Comparison of ENCODE assay signal across 19 mouse cellular contexts in the genomic region with DNA sequence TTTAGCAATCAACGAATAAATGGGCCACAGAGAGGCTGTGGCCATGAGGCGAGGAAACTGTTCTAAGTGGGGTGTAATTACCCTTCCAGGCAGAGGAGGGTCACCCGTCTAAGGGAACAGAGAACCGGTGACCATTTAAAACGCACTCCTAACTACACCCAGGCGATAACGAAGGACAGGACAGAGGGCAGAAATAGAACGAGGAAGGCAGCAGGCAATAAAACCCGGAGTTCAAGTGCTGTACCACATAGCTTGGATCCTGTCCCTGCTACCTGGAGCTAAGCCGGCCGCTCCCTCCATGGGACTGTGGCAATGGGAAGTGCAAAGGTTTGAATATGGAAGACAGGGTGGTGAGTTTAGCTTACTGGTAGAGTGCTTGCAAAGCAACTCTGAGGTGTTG. TPM values are rescaled to one million over a fixed set of nuclear protein-coding genes. Genes with fewer than 3 reads are reported as not detected.
DNase-seq lines count a peak whose midpoint lies in the region; ATAC-seq and TF ChIP-seq lines count a peak whose summit lies in the region.
"Had no signal": no experiment of that assay in that cellular context is flagged by ENCODE, and none has a peak within 500 bp of the region (broad histone marks: within the 10 kb centered on the region; RNA-seq: fewer than 3 reads in every experiment).

No protein-coding gene starts in this region.

- no peak for TF ChIP-seq POLR2A in MEL (IDR thresholded peaks at IDR 0.05; ENCODE audit: control insufficient read depth in 1 of 2, insufficient read depth in 1 of 2, low read depth in 1 of 2, low read length in 2 of 2, poor library complexity in 1 of 2)

- peak overlapping the region; percentile 47; the same call in 1 of the 2 replicates for H3K9ac ChIP-seq in MEL (ENCODE audit: control insufficient read depth, low read depth, low read length, poor library complexity, severe bottlenecking)
- no peak overlapping the region for H3K9ac ChIP-seq in intestine, embryonic 14.5 days (ENCODE audit: low read length)
- H3K9ac ChIP-seq: stomach, embryonic 15.5 days had no signal

- TF ChIP-seq CTCF in MEL (IDR thresholded peaks at IDR 0.05 in 2 of 3, conservative IDR thresholded peaks at IDR 0.05 in 1 of 3; ENCODE audit: control insufficient read depth in 1 of 3, insufficient read depth in 1 of 3, low read depth in 2 of 3, low read length in 3 of 3, poor library complexity in 1 of 3, severe bottlenecking in 1 of 3) = no peak

- peaks cover 0 to 23% of the 10 kb centered on the region in 2 experiments; a peak in 2 of 4 replicates for H3K36me3 ChIP-seq in MEL (ENCODE audit: control insufficient read depth in 1 of 2, insufficient read depth in 2 of 2, low read length in 2 of 2)
- H3K36me3 ChIP-seq in intestine, embryonic 14.5 days (ENCODE audit: control insufficient read depth, insufficient read depth, low read length) = no peaks in the 10 kb centered on the region
- H3K36me3 ChIP-seq: stomach, embryonic 15.5 days had no signal

- peak; percentile 5 to 12 for DNase-seq in heart, adult 9 months (ENCODE audit: low spot score in 2 of 2)
- DNase-seq in heart, postnatal 25 days (ENCODE audit: low spot score) = no peak
- DNase-seq in MEL (ENCODE audit: low read depth, low spot score) = no peak
- DNase-seq in intestine, embryonic 14.5 days (ENCODE audit: low spot score) = peak; percentile 61
- no peak for DNase-seq in spleen, postnatal 4 days (ENCODE audit: low spot score in 2 of 2)
- DNase-seq in right cerebral cortex, postnatal 36 days (ENCODE audit: low spot score in 2 of 2) = no peak
- DNase-seq: adrenal gland, adult 2 months; cerebellum, adult 2 months; gastrocnemius, postnatal 10 days; kidney, adult 2 months; kidney, postnatal 36 days; lung, postnatal 36 days; right cerebral cortex, postnatal 4 days; thymus, postnatal 25 days had no signal

- H3K79me2 ChIP-seq in MEL (ENCODE audit: control insufficient read depth, insufficient read depth, low read length, poor library complexity) = no peaks in the 10 kb centered on the region

- peak overlapping the region; percentile 43 for H3K27ac ChIP-seq in MEL (ENCODE audit: control insufficient read depth, low read depth, low read length)
- no peak overlapping the region for H3K27ac ChIP-seq in intestine, embryonic 14.5 days (ENCODE audit: low read depth)
- H3K27ac ChIP-seq: stomach, embryonic 15.5 days had no signal

- H3K4me1 ChIP-seq in MEL (ENCODE audit: control insufficient read depth in 1 of 2, insufficient read depth in 2 of 2, low read length in 2 of 2) = peaks cover 22 to 35% of the 10 kb centered on the region in 2 experiments
- H3K4me1 ChIP-seq in intestine, embryonic 14.5 days (replicated peaks; ENCODE audit: control insufficient read depth, insufficient read depth, low read length) = peaks cover 4% of the 10 kb centered on the region; the same call in 1 of the 2 replicates
- H3K4me1 ChIP-seq: stomach, embryonic 15.5 days had no signal

- H3K4me3 ChIP-seq in MEL (ENCODE audit: control insufficient read depth in 1 of 2, insufficient read depth in 1 of 2, low read depth in 2 of 2, low read length in 2 of 2) = no peak overlapping the region
- no peak overlapping the region for H3K4me3 ChIP-seq in intestine, embryonic 14.5 days (ENCODE audit: low read depth, low read length)
- H3K4me3 ChIP-seq: stomach, embryonic 15.5 days had no signal

- no peak for ATAC-seq in intestine, embryonic 14.5 days (replicated peaks; ENCODE audit: low FRiP score, low TSS enrichment, low read depth)
- peak; percentile 26; the same call in 1 of the 2 replicates for ATAC-seq in megakaryocyte, adult 5-6 weeks (ENCODE audit: poor library complexity, severe bottlenecking)
- no peak for ATAC-seq in frontal cortex, adult (ENCODE audit: low TSS enrichment)
- ATAC-seq: forebrain, embryonic 16.5 days; midbrain, embryonic 16.5 days had no signal

- WGBS in intestine, embryonic 14.5 days = 20% methylated on average over 11 of the region's 11 CpGs

- peak overlapping the region; percentile 25 for H3K4me2 ChIP-seq in intestine, embryonic 14.5 days (ENCODE audit: low read length)
- H3K4me2 ChIP-seq: stomach, embryonic 15.5 days had no signal

- no peaks in the 10 kb centered on the region for H3K9me3 ChIP-seq in MEL (replicated peaks; ENCODE audit: insufficient read depth, low read length)
- no peaks in the 10 kb centered on the region for H3K9me3 ChIP-seq in intestine, embryonic 14.5 days (ENCODE audit: control insufficient read depth, low read length)
- H3K9me3 ChIP-seq: stomach, embryonic 15.5 days had no signal

- H3K27me3 ChIP-seq in MEL (ENCODE audit: control insufficient read depth in 1 of 2, insufficient read depth in 2 of 2, low read length in 2 of 2) = no peaks in the 10 kb centered on the region
- no peaks in the 10 kb centered on the region for H3K27me3 ChIP-seq in intestine, embryonic 14.5 days (replicated peaks; ENCODE audit: control insufficient read depth, insufficient read depth, low read length)
- H3K27me3 ChIP-seq: stomach, embryonic 15.5 days had no signal

- intact Hi-C loops in heart, postnatal 25 days (cut with DNase I) = loop anchor here (10.0 kb wide), 1 partner anchor 274 kb away; no protein-coding TSS in a partner anchor

- no peak for TF ChIP-seq EP300 in MEL (IDR thresholded peaks at IDR 0.05; ENCODE audit: low read depth in 1 of 2, low read length in 2 of 2)

- no peak for TF ChIP-seq RAD21 in MEL (IDR thresholded peaks at IDR 0.05; ENCODE audit: low read depth, low read length)

TF ChIP-seq in MEL, 35 proteins besides CTCF, POLR2A, EP300 and RAD21:
- no peak for TF ChIP-seq MXI1 (IDR thresholded peaks at IDR 0.05; ENCODE audit: low read depth, low read length)
- no peak for TF ChIP-seq TBP (IDR thresholded peaks at IDR 0.05; ENCODE audit: low read depth, low read length)
- no peak for TF ChIP-seq KAT2A (conservative IDR thresholded peaks at IDR 0.05; ENCODE audit: low read depth, low read length)
- no peak for TF ChIP-seq MAX (IDR thresholded peaks at IDR 0.05; ENCODE audit: low read length)
- TF ChIP-seq RCOR1 (IDR thresholded peaks at IDR 0.05; ENCODE audit: low read depth, low read length) = no peak
- no peak for TF ChIP-seq E2F4 (IDR thresholded peaks at IDR 0.05; ENCODE audit: borderline replicate concordance, low read depth, low read length)
- no peak for TF ChIP-seq ZKSCAN1 (IDR thresholded peaks at IDR 0.05; ENCODE audit: low read depth, low read length)
- no peak for TF ChIP-seq ZMIZ1 (IDR thresholded peaks at IDR 0.05; ENCODE audit: low read depth, low read length)
- no peak for TF ChIP-seq NRF1 (IDR thresholded peaks at IDR 0.05; ENCODE audit: insufficient read depth, low read depth, low read length, poor library complexity, severe bottlenecking)
- TF ChIP-seq GATA1 (IDR thresholded peaks at IDR 0.05; ENCODE audit: low read depth, low read length) = no peak
- no peak for TF ChIP-seq JUND (IDR thresholded peaks at IDR 0.05; ENCODE audit: low read depth, low read length)
- no peak for TF ChIP-seq ZC3H11A (IDR thresholded peaks at IDR 0.05; ENCODE audit: low read depth, low read length)
- TF ChIP-seq TCF12 (IDR thresholded peaks at IDR 0.05; ENCODE audit: low read depth, low read length) = no peak
- no peak for TF ChIP-seq CHD1 (IDR thresholded peaks at IDR 0.05; ENCODE audit: low read depth, low read length)
- no peak for TF ChIP-seq MAZ (IDR thresholded peaks at IDR 0.05; ENCODE audit: low read depth, low read length)
- no peak for TF ChIP-seq NELFE (IDR thresholded peaks at IDR 0.05; ENCODE audit: low read depth, low read length)
- no peak for TF ChIP-seq SIN3A (IDR thresholded peaks at IDR 0.05; ENCODE audit: low read length)

RNA-seq across cellular contexts. Expression of a gene that starts 40.2 kb away (rescaled TPM):
- total RNA-seq in heart, postnatal 25 days (2021) = 100 to 1,000 TPM; 299 to 338 TPM
- 4.0 and 4.5 TPM in 2 replicates for total RNA-seq in MEL (2012; rRNA removed)
- 1 to 10 TPM in 1 of 2 experiments, not detected in 1; 2.7 TPM for polyA plus RNA-seq in MEL (2012; ENCODE audit: insufficient read depth in 1 of 2, insufficient read length in 2 of 2, low read depth in 1 of 2, low replicate concordance in 2 of 2, missing spikeins in 1 of 2)
- polyA plus RNA-seq in intestine, embryonic 14.5 days (2014; fragmentation: Nextera tagmentation; extraction: Ambion mirVana) = 37.0 and 45.6 TPM in 2 replicates
- 0.27 TPM in 1 of 2 replicates, not detected in the other for total RNA-seq in megakaryocyte, adult 5-6 weeks (2015)
- 0.81 TPM in 1 of 2 replicates, not detected in the other for total RNA-seq in megakaryocyte, adult 5-6 weeks (2017)

Comparison
In these comparisons a context has a peak if more than half of its experiments do, and no peak if none do; other contexts are left out.
1. DNase-seq: peak in heart, adult 9 months (2 of 2) and intestine, embryonic 14.5 days (single experiment); none in heart, postnatal 25 days (single experiment), MEL (single experiment), spleen, postnatal 4 days (0 of 2) and right cerebral cortex, postnatal 36 days (0 of 2).
2. RNA of a gene that starts 40.2 kb away (total RNA-seq): 299 to 338 TPM in heart, postnatal 25 days; 4.0 to 4.5 TPM in MEL and 0.27 to 0.81 TPM in megakaryocyte, adult 5-6 weeks; every median in the first group is over 10 times any median in the second.